Mouse (Mus musculus) olfactory bulb, adult 2 months (tissue): ENCODE measurements at regions not wholly inside any gene's neighbourhood (a gene's known extent, or its start where the extent isn't known, plus 50 kb on each side); places are given as distances from the start of the nearest gene placed in this dataset.

Source experiments
- CTCF ChIP-seq: fragments of 200-500 bp; IDR thresholded peaks from 2 replicates; pipeline ENCODE4 v1.5.1; 2012; ENCODE audit warnings: low read depth, mild to moderate bottlenecking, low read length, moderate library complexity; ENCODE audit not compliant: insufficient read depth
- POLR2A ChIP-seq: fragments of 200-500 bp; IDR thresholded peaks from 2 replicates; pipeline ENCODE4 v1.6.1; 2012; ENCODE audit warnings: mild to moderate bottlenecking, low read depth, low read length, moderate library complexity; ENCODE audit not compliant: insufficient read depth

DNA sequence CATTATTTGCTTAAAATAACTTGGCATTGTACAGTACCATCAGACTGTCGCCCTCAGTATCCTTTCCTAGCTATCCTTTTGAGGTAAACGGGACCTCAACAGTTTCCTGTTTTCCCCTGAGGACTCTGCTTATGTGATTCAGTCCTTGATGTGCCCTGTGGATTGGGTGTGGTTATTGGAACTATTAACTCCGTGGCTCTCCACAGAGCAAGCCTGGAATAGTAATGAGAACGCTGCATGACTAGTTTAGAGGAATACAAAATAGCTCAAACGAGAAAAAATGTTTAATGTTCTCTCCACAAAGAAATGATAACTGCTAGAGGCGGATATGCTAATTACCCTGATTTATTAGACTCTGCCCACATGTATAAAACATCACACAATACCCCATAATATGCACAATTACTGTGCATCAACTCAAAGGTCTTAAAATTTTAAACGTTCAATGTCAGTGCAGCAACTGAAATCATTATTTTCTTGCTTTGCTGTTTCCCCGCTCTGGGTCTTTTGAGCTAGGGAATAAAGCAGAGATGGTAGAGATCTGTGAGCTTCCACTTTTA, 1629.0 kb upstream of the Gm6569 start:
- TF ChIP-seq POLR2A (no peak), CTCF (no peak)
